Mouse (Mus musculus) left cerebral cortex, adult 18-20 months (tissue): ENCODE results near the gene Pop7. TPM values are rescaled to one million over a fixed set of nuclear protein-coding genes. Genes with fewer than 3 reads are reported as not detected.
A peak's percentile ranks its signal among the peaks of the same experiment; 100 is the strongest.

Experiments
- DNase-seq, 2 experiments: peaks; one replicate each; pipeline ENCODE4 v3.0.0; 2021 to 2022; ENCODE audit warnings: low spot score in 2 of 2, mixed read lengths in 1 of 2
- long read RNA-seq, 2 experiments: library from polyadenylated mRNA; stranded (forward); transcript quantifications; one replicate each; pipeline ENCODE4 v2.0.0; 2021
- total RNA-seq, 2 experiments: library from RNA; stranded (reverse); gene quantifications; 2 replicates each; pipeline ENCODE4 v1.2.3; 2021

The Pop7 gene
- total RNA-seq: 10 to 100 TPM; 31.3 to 33.3 TPM
- long read RNA-seq, experiment 1, transcript Pop7-201 (2 exons, 881 nt): major isoform, 16 of 20 reads
- long read RNA-seq, experiment 1, partial matches to known transcripts: 0 of 20 reads
- long read RNA-seq, experiment 1, other reads (novel, unspliced or antisense): 0 of 20 reads
- long read RNA-seq, experiment 2, transcript Pop7-201 (2 exons, 881 nt): major isoform, 17 of 22 reads
- long read RNA-seq, experiment 2, transcript Pop7-202 (1 exons, 988 nt): minor isoform, 5 of 22 reads
- long read RNA-seq, experiment 2, partial matches to known transcripts: 0 of 22 reads
- long read RNA-seq, experiment 2, other reads (novel, unspliced or antisense): 0 of 22 reads

GRCm38 (mm10) chr5:137501709-137502666 is at the start of gene Pop7:
Gene Pop7, minus strand, starts transcription at chr5:137502518.
- peak; percentile 100 for DNase-seq

GRCm38 (mm10) chr5:137551119-137551518 is 48.8 kb upstream of the Pop7 start:
- no peak for DNase-seq

- DNase-seq: no peak
Measured at GRCm38 (mm10) chr5:137549840-137550239, 47.5 kb upstream of the Pop7 start.

GRCm38 (mm10) chr5:137545596-137545995 is 43.3 kb upstream of the Pop7 start:
- no peak for DNase-seq

GRCm38 (mm10) chr5:137544926-137545325 is 42.6 kb upstream of the Pop7 start:
- DNase-seq: no peak

- DNase-seq: no peak
Measured at GRCm38 (mm10) chr5:137541768-137542540, 39.6 kb upstream of the Pop7 start.

- no peak for DNase-seq
Measured at GRCm38 (mm10) chr5:137540991-137541390, 38.7 kb upstream of the Pop7 start.

- DNase-seq: peak in 1 of 2 experiments; percentile 25
Measured at GRCm38 (mm10) chr5:137539291-137539801, 37.0 kb upstream of the Pop7 start.

- no peak for DNase-seq
Measured at GRCm38 (mm10) chr5:137537461-137537860, 35.1 kb upstream of the Pop7 start.

- no peak for DNase-seq
Measured at GRCm38 (mm10) chr5:137535318-137535717, 33.0 kb upstream of the Pop7 start.

GRCm38 (mm10) chr5:137534762-137535161 is 32.4 kb upstream of the Pop7 start:
- no peak for DNase-seq

GRCm38 (mm10) chr5:137533117-137533827 is 31.0 kb upstream of the Pop7 start, which contains the start of the genes Epo and Gnb2:
Gene Epo, minus strand, starts transcription at chr5:137533242.
Gene Gnb2, minus strand, starts transcription at chr5:137533510.
- peak; percentile 95 to 98 for DNase-seq

- no peak for DNase-seq
Measured at GRCm38 (mm10) chr5:137532808-137533116, 30.4 kb upstream of the Pop7 start.

- DNase-seq: peak in 1 of 2 experiments; percentile 41
Measured at GRCm38 (mm10) chr5:137532131-137532807, 30.0 kb upstream of the Pop7 start.

GRCm38 (mm10) chr5:137531414-137532130 is 29.3 kb upstream of the Pop7 start:
- peak in 1 of 2 experiments; percentile 76 for DNase-seq

- peak; percentile 39 to 88 for DNase-seq
Measured at GRCm38 (mm10) chr5:137530588-137531413, 28.5 kb upstream of the Pop7 start.

GRCm38 (mm10) chr5:137530075-137530474 is 27.8 kb upstream of the Pop7 start:
- peak in 1 of 2 experiments; percentile 34 for DNase-seq
